Mouse (Mus musculus) forelimb bud, embryonic 11.5 days (tissue): ENCODE results near the gene Ift20.

Source experiments
- DNase-seq: peaks from one replicate; pipeline ENCODE4 v3.0.0-alpha.2; 2012; ENCODE audit warnings: low read depth, low spot score

The Ift20 gene

DNA sequence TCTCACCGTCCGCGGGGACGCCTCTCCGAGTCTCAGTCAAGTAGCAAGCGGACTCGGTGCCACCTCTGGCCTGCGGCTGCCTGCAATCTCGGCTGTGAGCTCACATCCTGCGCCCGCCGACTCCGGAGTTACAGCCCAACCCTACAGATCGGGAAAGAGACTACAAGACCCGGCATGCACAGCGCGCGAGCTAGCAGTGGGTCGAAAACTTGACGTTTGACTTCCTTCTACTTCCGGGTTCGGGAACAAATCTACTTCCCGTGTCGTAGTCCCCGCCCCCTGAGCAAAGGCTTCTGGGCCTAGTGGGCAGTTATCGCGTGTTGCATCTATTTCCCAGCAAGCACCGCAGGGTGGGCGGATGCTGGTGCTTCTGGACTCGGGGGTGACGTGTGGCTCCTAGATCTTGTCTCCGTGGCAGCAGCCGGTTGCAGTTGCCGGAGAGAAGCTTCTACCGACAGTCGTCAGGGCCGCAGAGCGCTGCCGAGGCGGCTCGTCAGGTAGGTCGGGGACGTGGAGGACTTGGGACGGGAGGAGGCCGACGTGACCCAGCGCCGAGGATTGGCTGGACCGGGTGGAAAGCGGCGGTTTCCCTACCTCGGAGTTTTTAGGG, at the start of gene Ift20, which contains the start of gene Tnfaip1:
TSS of gene Ift20 (plus strand) at position 282 of the 610 bp plus-strand sequence.
TSS of gene Tnfaip1 (minus strand) at position 253 of the 610 bp plus-strand sequence.
- DNase-seq = peak; percentile 98

DNA sequence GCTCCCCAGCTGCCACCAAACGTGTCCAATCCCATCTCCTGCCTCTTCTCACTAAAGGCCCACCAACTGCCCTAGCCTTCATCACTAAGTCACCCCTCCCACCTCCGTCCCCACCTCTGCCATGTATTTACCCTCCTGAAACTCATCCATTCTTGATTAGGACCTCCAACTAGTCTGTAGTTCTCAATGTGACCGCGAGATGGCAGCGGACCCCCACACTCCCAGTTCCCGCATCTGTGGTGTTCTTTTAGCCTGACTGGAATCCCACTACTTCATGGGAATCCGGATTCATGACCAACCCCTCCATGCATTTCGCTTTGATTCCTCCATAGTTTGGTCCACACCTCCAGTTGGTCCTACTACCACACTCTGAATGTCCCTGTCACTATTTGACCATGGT, 48.0 kb upstream of the Ift20 start:
- DNase-seq = peak; percentile 79

DNA sequence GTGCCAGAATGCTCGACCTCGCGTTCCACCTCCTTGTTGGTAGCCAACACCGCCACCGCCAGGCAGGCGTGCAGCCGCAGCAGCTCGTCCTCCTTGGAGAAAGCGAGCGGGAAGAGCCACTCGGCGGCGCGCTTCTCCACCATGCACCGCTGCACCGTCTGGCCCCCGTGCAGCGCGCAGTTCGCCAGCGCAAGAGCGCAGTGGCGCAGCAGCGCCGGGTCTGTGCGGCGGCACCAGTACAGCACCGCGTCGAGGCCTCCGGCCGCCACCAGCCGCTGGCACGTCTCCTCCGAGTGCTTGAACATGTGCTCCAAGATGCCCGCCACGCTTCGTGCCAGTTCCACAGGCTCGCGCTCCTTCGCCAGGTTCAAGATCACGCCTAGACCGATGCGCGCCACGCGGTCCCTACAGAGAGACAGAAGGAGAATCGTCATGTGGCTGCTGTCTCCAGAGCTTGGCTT, 45.4 kb upstream of the Ift20 start:
- DNase-seq = peak; percentile 14

DNA sequence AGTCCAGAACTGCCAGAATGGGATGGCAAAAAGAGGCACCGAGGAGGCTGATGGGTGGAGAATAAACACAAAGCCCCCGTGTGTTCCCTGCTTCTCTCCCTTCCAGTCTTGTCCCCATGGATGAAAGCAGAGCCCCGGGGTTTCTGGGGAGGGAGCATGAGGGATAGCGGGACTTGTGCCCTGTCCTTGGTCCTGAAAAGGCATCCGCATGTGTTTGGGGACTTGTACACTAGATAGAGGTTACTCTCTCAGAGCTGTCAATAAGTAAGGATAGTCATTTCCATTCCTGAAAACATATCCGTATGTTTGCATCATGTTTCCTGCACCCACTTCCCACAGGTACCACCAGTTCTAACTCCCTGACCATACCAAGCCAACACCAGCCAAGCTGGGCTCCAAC, 40.3 kb upstream of the Ift20 start:
- peak; percentile 76 for DNase-seq

DNA sequence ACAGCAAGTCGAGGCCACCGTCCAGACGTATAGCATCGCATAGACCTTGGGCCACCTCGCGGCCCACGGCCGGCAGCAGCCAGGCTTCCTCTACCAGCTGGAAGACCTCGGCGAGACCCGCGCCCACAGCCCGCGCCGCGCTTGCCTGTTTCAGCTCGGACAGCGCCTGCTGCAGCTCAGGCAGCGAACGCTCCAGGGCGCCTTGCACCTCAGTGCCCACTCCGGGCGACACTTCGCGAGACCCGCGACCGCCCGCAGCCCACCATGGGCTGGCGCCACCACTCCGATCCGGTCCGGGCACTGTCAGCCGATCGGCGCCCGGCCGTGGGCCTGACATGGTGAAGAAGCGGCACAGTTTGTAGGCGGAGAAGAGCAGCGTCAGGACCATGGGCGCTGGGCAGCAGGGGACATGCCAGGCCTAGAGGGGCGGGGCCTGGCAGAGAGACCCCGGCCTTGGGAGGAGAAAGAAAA, 39.1 kb upstream of the Ift20 start:
- no peak for DNase-seq

DNA sequence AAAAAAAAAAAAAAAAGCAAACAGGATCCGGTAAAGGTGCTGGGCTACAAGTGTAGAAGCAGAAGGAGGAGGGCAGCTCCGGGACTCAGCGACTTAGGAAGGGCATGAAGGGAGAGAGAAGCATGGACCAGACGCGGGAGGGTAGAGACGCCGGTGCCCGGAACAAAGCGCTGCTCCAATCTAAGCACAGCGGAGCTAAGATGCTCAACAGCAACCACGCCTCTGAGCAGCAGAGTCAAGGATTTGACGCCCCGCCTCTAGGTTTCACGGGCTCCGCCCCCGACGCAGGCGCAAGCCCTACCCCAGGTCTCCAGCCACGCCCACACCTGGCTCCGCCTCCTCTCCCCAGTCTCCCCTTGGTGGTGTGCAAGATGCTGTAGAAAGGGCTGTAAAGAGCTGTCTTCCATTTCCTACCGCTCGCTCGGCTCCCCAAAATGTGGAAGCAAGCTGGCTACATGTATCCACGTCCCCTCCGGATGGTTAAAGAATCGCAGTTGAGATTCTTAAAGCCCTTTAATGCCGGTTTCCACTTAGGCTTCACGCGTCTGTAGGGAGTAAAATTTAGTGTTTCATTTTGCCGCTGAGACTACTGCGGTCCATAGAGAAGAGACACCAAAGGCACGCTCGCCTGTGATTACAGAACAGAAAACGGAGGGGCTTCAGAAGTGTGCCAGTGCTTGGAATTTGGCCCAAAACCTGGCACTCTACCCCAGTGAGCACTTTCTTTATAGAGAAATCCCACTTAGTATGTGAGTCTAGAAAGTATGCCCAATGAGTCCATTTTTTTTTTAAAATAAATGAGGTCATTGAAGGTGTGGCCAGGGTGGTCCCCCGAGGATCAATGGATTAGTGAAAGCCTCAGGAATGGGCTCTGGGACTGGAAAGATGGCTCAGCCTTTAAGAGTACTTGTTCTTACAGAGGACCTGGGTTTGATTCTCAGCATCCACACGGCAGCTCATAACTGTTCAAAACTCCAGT, 38.3 kb upstream of the Ift20 start, which contains the start of gene Sarm1:
TSS of gene Sarm1 (minus strand) at position 211 of the 979 bp plus-strand sequence.
- peak; percentile 95 for DNase-seq

DNA sequence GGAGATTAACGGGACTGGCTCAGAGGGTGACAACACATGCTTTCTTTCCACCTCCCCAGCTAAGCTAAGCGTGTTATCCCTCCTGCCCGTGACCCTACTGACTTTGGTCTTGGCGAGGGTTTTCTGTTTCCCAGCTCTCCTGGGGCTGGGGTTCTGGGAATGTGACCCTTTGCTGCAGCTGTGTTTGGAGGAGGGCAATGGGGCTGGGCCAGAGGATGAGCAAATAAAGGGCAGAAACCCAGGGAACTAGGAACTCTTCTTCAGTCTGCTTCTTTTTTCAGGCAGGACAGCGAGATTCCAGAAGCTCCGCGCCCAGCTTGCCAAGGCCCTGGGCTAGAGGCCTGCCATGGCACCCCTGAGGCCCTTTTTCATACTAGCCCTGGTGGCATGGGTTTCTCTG, 37.2 kb upstream of the Ift20 start, which contains the start of gene Vtn:
TSS of gene Vtn (plus strand) at position 88 of the 400 bp plus-strand sequence.
- no peak for DNase-seq

DNA sequence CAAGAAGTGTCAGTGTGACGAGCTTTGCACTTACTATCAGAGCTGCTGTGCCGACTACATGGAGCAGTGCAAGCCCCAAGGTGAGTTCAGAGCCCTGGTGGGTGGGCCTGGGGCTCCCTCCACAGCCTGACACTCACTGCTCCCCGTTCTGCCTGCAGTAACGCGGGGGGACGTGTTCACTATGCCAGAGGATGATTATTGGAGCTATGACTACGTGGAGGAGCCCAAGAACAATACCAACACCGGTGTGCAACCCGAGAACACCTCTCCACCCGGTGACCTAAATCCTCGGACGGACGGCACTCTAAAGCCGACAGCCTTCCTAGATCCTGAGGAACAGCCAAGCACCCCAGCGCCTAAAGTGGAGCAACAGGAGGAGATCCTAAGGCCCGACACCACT, 36.6 kb upstream of the Ift20 start:
- no peak for DNase-seq

DNA sequence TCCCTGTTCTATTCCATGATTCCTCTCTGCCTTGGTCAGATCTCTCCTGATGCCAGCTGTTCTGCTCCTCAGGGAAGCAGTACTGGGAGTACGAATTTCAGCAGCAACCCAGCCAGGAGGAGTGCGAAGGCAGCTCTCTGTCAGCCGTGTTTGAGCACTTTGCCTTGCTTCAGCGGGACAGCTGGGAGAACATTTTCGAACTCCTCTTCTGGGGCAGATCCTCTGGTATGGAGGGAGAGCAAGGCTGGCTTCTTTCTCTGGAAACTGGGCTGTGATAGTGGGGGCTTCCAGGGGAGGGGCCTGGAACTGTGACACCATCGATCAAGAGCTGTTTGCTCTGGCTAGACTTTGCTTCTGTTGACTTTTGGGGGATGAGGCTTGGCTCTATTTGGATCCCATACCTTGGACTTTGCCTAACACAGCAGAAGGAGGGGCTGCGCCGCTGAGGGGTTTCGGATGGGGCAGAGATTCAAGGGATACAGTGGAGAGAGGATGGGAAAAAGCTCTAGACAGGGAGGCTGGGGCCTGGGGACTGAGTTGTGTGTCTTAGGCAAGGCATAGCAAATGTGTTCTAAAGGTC, 35.4 kb upstream of the Ift20 start:
- DNase-seq = no peak

DNA sequence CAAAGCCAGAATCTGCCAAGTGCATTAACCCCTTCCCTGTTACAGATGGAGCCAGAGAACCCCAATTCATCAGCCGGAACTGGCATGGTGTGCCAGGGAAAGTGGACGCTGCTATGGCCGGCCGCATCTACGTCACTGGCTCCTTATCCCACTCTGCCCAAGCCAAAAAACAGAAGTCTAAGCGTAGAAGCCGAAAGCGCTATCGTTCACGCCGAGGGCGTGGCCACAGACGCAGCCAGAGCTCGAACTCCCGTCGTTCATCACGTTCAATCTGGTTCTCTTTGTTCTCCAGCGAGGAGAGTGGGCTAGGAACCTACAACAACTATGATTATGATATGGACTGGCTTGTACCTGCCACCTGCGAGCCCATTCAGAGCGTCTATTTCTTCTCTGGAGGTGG, 34.6 kb upstream of the Ift20 start:
- no peak for DNase-seq

DNA sequence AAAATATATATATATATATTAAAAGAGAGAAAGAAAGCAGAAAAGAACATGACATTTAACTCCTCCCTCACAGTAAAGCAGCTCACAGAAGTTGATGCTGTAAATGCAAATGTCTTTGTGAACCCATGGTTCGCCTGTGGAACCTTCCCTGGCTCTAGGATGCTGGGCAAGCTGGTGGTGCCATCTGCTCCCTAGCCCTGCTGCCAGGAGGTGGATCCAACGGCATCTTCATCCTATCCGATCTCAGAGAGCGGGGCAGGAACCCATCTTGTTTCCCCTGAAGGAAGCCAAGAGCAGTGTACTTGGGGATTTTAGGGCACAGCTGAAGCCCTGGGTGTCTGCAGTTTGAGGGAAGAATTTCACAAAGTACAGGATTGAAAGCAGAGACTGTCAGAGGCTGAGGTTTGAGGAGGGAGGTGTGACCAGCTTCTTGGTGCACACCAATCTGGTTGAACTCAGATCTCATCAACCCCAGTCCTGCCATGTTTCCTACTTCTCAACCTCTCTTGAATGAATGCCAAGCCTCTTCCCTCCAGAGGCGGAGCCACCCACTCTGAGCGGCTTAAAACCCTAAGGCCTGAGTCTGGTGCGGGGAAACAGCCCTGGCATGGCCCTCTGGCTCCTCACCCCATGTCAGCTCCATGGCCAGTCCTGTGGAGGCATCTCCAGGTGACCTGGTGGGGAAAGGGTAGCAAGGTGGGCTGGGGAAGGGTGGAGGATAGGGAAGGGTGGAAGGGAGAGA, 33.1 kb upstream of the Ift20 start, which contains the start of gene Sebox:
TSS of gene Sebox (plus strand) at position 539 of the 742 bp plus-strand sequence.
- no peak for DNase-seq

DNA sequence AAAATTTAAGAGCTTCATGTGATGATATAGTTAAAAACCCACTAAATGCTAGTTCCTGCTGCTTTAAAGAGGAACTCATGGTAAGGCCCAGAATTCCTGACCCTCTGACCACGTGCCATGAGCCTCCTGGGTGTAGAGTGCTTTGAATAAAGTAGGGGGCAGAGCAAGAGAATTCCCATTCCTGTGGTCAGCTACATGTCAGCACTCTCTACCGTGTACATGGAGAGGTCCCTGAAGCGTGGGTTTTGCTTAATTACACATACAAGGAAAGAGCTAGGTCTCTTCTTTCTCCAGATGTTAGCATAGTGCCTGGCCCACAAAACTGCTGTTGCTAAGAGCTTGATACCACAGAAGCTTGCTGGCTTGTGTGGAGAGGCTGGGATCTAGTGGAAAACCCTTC, 30.7 kb upstream of the Ift20 start:
- no peak for DNase-seq

DNA sequence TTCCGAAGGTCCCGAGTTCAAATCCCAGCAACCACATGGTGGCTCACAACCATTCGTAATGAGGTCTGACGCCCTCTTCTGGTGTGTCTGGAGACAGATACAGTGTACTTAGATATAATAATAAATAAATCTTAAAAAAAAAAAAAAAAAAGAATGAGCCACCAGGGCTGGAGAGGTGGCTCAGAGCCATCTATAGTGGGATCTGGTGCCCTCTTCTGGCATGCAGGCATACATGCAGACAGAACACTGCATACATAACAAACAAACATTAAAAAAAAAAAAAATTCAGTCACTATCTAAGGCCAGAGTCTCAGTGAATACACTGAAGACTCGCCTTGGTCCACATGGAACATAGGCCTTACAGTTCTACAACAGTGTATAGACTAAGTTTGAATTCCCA, 27.0 kb upstream of the Ift20 start:
- no peak for DNase-seq

DNA sequence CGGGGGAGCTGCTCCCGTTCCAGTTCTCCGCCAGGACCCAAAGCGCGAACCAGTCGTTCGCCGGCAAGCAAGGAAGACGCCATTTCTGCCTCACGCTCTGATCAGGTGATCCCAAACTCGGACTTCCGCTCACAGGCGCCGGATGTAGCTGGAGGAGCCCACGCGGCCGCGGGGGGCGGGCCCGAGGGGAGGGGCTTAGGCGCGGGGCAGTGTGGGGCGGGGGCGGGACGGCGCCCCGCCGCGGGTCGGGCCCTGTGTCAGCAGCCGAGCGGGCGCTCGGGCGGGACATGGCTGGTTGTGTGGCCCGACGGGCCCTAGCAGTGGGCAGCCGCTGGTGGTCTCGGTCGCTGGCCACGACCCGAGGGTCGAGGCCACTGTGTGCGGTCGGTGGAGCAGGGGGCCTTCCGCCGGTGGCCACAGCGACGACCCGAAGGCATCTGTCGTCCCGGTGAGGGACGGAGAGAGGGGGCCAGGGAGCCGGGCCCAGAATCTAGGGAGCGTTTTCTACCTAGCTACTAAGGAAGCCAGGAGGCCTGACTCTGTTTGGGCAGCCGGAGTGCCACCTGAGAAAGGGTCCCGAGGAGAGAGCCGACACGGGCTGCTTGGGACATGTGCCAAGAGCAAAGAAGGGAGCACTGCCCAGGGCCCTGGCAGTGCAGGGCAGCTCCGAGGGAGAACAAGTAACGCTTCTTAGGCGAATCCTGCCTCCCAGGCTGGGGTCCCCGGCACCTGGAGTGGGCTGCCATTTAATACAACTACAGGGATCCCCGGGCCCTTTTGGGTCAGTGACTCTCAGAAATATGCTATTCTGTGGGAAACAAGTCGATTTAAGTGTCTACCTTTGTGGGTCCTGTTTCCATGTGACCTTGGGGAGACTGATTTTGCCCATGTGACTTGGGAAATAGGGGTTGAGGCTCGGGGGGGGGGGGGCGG, 23.9 kb upstream of the Ift20 start, which contains the start of the genes Tmem199 and Poldip2:
TSS of gene Tmem199 (minus strand) at position 148 of the 933 bp plus-strand sequence.
TSS of gene Poldip2 (plus strand) at position 169 of the 933 bp plus-strand sequence.
- DNase-seq = peak; percentile 90

DNA sequence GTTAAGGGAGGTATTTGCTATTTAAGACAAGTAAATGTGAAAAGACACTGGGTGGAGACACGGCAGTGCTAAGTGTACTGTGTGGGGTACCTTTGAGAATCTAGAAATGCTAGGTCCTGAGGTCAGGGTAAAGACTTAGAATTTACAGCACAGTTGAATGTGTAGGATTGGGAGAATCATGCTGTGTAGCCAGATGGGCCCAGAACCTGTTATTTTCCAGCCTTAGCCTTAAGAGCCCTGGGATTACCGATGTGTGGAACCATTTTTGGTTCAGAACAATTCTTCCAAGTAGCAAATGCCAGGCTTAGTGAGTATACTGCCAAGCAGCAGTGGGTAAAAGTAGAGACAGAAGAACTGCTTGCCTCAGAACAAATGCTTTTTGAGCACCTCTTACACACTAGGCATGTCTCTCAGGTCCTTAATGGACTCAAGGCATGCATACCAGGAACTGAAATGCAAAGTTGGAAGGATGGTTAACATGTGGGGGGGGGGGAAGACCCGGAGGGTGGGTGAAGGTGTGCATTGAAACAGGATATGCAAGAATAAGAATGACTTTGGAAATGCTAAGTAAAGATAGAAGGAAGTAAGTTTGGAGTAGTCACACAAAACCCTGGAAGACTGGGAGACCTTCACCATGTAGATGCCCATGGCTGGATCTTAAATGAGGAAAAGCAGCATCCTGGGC, 22.9 kb upstream of the Ift20 start:
- DNase-seq = no peak

DNA sequence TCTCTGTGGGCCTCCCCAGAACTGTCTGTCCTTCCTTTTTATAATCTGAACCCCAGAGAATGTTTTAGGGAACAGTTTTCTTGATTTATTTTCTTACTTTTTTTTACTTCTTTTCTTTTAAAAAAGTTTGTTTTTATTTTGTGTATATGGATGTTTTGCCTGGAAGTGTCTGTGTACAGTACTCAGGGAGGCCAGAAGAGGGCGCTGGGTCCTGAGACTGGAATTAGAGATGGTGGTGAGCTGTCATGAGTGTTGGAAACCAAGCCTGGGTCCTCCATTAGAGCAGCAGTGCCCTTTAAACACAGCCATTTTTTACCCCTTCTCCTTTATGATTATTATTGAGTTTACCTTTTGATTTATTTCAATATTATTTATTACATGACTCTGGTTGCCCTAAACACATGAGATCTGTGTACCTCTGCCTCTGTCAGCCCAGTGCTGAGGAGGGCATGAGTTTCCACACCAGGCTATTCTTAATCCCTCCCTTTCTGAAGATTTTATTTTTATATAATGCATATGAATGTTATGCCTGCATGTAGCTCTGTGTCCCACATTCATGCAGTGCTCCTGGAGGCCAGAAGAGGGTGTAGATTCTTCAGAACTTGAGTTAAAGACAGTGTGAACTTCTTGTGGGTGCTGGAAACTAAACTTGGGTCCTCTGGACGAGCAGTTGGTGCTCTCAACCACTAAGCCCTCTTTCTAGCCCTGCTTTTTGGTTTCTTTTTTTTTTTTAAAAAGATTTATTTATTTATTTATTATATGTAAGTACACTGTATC, 20.4 kb upstream of the Ift20 start:
- no peak for DNase-seq

DNA sequence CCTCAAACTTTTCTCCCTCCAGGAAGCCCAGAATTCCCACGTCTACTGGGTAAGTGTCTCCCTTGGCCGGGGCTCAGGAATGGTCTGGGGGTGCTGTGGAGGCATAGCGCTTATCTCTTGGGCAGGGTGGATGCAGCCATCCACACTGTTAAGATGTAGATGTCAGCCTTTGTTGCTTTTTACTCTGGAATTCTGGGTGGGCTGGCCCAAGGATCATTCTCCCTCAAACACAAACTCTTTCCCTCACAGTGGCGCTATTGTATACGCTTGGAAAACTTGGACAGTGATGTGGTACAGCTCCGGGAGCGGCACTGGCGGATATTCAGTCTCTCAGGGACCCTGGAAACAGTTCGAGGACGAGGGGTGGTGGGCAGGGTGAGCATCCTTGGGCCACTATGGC, 17.2 kb upstream of the Ift20 start:
- no peak for DNase-seq

DNA sequence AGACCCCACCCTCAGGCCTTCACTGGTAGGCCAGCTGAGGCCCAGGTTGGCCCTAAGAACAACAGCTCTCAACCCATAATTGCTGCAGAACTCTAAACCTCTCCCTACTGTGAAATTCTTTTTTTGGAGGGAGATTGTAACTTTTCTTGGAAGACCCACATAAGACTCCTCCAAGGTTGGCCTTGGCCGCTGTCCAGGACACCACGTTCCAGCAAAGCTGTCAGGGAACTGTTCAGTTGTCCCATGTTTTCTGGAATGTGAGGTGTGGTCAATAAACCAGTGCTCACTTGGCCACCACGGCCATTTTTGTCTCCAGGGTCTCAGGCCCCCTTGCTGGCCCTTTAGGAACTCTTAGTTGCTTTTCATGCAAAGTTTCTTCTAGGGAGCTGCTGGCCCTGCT, 14.3 kb upstream of the Ift20 start:
- no peak for DNase-seq
